Mouse (Mus musculus): ENCODE data around the gene Clec2h.

- TF ChIP-seq GATA1 (IDR thresholded peaks at IDR 0.05; ENCODE audit: borderline replicate concordance, low read length) = no peak
- TF ChIP-seq FLI1 (IDR thresholded peaks at IDR 0.05; ENCODE audit: low read length) = no peak
Observed at GRCm38 (mm10) chr6:128624425-128624824, 37.8 kb upstream of the Clec2h start.
